Mouse (Mus musculus): Measurements from ENCODE around the gene Fads2.

Gene Fads2

DNA sequence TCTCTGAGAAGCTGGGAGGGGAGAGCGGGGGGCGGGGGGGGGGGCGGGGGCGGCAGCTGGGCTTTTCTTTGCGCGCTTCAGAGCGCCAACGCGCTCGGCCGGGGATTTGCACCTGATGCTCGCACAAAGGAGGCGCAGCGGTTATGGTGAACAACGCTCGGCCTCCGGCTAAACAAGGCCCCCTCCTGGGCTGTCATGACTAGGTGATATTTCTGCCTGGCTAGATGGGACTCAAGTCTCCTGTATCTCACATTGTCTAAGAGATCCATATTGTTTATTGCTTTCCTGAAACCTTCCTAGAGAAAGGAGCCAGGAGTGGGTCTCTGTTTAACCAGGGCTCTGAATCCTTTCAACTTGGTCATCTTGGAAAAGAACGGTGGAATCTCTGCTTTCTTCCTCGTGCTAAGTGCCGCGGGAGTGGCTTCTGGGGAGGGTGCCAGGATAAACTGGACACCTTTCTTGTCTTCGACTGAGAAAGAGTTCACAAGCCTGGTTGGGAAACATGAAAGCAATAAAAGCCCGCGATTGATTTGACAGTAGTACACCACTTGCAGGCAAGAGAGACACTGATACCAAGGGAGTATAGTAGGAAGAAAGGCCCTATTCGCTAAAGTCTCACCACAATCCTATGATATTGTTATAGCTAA lies 631 bp upstream of the Fads2 start:
- DNase-seq (ENCODE audit: low spot score), result no peak

DNA sequence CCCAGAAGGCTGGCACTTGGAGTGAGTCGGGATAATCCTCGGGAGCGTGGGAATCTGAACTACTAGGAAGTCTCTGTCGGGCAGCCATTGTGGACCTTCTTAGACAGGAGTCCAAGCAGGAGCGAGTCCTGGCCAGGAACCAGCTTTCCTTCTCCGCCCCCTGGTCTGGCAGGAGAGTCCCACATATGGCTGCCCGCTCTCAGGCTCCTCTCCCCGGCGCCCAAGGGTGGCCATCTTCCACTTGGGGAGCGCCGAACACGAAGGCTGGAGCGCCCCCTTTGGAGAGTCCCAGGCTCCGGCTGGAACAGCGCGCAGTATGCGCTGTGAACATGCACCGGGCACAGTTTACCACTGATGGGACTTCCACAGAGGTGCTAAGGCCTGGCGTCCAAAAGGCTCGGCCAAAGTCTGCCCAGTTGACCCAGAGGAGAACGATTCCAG lies 895 bp downstream of the Fads2 start:
- DNase-seq (ENCODE audit: low spot score), result peak; percentile 64

DNA sequence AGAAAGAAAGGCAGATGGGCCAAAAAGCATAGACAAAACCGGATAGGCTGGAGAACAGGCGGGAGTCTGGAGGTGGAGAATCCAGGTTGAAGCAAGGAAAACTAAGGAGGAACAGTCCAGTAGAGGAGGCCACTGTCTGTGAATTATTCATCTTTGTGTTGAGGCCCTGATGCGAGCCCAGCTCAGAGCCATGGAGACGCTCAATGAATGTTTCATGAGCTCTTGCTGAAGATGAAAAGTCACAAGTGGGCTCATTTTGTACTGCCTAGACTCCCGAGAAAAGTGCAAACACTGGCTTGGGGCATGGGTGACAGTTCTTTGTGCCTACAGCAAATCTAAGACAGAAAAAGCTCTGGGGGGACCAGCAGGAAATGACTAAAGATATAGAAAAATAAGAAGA lies 3.7 kb downstream of the Fads2 start:
- DNase-seq (ENCODE audit: low spot score), result no peak

DNA sequence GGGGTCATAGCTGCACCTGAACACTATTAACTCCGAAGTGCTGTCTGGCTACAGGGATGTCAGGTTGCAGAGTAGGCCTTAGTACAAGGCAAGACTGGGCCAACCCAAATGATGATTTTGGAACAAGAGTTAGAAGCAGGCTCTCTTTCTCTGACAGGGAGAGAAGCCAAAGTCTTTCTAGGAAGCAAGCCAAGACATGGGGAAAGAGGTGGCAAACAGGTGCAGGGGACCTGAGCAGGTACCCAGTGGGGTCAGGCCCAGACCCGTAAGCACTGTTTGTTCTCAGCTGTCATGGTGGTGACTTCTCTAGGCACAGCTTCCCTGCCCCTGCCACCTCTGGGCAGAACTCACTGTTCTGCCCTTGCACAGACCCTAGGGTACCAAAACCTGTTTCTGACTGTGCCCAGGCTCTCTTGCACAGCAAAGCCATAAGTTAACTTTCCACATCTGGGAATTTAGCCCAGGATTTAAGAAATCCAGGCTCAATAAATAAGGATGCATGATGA lies 5.1 kb downstream of the Fads2 start:
- DNase-seq (ENCODE audit: low spot score), result no peak

DNA sequence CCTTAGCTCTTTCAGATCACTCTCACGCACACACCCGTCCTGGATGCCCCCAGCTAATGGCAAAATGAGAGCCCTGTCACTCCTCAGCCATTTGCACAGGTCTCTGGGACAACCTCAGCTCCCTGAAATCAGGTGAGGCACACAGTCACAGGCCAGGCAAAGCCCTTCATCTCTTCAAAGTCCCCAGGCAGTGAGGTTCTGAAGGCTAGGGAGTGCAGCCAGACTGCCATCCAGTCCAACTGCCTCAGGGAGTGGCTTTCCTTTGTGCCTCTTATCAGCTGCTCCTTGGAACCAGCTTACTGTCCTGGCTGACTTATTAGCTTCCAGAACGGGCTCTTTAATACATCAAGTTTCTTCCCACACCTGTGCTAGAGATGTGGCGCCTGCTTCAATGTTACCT lies 6.9 kb downstream of the Fads2 start:
- DNase-seq (ENCODE audit: low spot score), result no peak

DNA sequence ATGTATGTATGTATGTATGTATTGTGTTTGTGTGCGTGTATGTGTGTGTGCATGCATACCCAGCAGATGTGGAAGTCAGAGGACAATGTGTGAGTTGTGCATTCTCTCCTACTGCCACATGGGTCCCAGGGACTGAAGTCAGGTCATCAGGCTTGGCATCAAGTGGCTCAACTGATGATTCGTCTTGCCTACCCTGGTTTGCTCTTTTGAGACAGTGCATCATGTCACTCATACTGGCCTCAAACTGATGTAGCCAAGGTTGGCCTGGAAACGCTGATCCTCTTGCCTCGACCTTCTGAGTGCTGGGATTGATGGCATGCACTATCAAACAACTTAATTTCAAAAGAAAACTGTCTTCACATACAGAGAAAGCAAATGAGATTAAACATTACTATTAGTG lies 7.7 kb downstream of the Fads2 start:
- DNase-seq (ENCODE audit: low spot score), result no peak

DNA sequence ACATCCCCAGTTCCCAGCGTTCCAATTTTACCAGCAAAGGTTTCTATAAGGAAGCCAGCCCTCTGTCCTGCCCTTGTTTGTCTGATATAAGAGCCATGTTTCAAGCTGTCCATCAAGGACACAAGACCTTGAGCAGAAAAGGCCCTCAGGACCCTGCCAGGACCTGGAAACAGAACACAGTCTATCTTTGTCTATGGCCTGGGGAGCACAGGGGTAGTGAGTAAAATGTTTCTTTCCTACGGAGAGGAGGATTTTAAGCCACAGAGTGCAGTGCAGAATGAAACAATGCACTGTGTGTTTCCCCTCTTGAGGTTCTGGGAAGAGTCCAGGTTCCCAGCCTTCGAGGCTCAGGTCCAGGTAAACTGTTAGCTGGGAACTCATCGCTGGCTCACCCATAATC lies 14.6 kb downstream of the Fads2 start:
- no peak for DNase-seq (ENCODE audit: low spot score)

DNA sequence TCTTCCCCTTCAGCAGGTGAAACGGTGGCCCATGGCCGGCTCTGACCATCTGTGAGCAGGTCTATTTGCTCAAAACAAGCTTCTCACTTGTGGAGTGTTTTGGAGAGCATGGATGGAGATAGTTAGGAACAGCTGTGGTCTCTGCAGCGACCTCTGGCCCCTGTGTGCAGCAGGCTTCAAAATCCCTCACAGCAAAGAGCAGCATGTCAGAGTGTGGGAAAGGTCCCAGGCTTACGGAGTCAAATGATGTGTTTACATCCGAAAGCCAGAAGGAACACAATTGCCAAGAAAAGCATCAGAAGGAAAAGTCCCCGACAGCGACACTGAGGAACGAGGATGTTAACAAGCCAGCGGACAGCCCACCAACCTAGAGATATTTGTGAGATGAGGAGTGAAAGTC lies 16.1 kb downstream of the Fads2 start:
- DNase-seq (ENCODE audit: low spot score), result no peak

DNA sequence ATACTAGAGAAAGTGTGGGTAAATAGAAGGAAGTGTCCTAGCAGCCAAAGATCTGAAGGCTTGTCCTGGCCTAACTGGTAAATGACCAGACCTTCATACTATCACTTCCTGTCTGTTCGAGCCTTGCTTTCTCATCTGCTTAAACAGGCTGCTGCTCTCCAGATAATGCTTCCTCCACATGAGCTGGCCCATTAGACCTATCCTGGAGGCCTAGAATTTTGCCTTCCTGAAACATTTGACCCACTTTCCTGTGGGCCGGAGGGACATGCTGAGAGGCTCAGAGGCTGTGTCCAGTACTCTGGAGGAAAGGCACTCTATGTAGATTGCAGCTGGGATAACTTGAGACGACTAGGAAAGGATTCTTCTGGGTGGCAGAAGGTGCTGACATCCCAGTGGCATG lies 19.4 kb downstream of the Fads2 start:
- DNase-seq (ENCODE audit: low spot score), result no peak

DNA sequence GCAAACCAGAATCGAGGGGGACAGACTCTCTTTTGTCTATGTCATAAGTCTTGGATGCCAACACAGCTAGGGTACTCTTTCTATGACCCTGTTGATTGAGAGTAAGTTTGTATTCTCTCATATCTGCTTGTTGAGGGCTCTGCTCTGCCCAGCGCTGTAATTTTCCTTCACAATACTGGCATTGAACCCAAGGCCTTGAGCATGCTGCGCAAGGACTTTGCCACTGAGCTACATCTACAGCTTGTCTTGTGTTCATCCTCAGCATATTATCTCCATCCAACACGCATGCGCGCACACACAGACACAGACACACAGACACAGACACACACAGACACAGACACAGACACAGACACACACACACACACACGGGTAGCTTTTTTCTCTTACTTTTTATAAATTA lies 21.2 kb downstream of the Fads2 start:
- DNase-seq (ENCODE audit: low spot score), result no peak

DNA sequence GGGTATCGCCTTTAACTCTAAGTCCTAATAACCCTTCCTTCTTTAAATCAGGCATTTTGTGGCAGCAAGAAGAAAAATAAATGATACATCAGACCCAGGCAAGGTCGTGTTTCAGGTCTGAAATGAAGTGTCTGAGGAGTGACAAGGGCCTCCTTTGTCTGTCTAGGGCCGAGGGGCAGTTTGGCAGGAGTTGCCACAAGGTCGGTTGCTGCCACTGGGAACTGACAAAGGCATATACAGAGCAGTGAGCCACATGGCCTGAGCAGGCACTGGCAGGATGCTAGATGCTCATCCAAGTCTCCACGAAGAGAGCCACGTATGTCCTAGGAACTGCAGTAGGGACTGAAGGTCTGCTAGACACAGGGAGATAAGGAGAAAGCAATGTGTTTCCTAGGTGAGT lies 23.2 kb downstream of the Fads2 start:
- no peak for DNase-seq (ENCODE audit: low spot score)

DNA sequence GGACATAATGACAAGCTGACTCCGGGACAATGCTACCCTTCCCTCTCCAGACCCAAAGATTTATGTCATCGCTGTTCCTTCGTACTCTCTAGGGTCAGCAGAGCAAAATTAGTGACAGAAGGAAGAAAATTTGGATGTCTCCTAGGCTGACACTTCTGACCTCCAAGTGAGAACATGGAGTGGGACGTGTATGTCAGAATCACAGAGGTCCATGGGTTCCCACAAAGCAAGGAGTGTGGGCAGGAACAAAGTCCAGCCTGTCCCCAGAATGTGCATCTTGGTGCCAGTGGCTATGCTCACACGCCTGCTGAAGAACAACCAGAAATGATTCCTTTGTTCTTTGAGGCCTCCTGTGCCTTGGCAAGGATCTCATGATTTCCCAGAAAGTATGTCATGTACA lies 28.4 kb downstream of the Fads2 start:
- DNase-seq (ENCODE audit: low spot score), result no peak

DNA sequence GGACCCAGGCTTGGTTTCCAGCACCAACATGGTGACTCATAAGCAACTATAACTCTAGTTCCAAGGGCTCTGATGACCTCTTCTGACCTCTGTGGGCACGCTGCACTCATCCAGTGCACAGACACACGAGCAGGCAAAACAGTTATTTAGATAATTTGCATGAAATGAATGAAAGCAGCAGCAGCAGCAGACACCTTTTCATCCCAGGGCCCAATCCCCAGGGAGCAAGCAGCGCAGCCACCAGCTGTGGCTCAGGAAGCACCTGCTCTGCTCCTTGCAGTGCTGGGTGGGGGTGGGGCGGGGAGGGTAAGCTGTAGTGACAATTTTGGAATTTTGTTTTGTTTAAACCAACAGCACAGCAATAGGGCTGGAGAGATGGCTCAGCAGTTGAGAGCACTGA lies 29.7 kb downstream of the Fads2 start:
- no peak for DNase-seq (ENCODE audit: low spot score)

DNA sequence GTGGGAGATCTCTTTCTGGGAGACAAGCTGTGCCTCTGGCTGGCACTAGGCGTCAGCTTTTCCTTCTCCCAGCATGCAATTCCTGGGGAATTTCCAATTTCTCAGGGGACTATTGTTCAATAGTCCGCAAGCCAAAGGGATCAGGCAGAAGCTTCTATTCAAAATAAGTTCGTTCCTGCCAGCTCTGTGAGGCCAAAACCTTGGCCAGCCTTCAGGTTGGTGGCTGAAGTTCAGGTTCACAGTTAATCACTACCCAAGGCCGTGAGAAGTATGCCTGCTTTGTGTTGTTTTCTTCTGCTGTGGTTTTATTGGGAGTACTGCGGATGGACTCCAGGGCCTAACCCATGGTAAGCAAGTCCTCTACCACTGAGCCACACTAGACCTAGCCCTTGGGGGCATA lies 30.4 kb downstream of the Fads2 start:
- DNase-seq (ENCODE audit: low spot score), result no peak

DNA sequence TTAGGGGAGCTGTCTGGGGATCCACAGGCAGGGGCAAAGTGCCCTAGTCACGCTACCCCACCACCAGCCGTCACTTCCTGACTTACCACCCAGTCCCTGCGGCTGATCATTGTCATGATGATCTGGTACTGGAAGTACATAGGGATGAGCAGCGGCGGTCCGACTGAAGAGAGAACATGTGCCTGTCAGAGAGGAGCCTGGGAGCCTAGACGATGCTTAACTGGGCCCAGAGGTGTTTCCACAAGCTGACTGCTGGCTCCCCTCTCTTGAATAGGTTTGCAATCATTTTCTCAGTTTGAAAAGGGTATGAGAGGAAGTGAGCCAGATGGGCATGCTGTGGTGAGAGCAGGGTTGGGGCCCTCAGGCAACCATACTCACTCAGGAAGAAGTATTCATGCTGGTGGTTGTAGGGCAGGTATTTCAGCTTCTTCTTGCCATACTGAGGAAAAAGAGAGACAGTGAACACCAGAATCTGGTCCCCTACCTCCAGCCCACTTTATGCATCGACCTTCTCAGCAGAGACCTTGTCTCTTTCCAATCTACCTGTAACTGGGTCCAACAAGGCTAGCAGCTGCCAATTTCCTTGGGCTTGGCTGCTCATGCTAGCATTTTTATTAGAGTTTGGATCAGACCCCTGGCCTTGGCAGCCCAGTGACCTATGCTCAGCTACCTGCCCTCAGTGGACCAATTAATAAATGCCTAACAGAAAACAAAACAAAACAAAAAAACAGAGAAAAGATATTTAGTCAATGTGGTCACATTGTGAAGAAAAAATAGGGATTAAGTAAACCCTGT lies 31.2 kb downstream of the Fads2 start:
- no peak for DNase-seq (ENCODE audit: low spot score)

DNA sequence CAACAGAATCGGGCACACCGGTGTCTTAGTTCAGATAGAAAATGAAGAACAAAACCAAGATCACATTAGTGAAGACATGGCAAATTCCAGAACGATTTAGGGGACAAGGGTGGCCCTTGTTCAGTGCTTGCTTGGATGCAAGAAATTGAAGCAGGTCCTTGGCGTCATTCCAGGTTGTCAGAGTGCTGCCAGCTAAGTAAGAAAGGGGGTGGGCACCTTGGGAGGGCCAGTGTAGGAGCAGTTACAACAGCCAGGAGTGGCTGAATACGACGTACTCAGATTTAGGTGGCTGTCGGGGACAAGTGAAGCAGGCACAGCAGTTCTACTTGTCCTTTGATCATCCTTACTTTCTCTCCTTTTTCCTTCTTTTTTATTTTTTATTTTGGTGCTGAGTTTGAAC lies 33.8 kb downstream of the Fads2 start:
- no peak for DNase-seq (ENCODE audit: low spot score)

DNA sequence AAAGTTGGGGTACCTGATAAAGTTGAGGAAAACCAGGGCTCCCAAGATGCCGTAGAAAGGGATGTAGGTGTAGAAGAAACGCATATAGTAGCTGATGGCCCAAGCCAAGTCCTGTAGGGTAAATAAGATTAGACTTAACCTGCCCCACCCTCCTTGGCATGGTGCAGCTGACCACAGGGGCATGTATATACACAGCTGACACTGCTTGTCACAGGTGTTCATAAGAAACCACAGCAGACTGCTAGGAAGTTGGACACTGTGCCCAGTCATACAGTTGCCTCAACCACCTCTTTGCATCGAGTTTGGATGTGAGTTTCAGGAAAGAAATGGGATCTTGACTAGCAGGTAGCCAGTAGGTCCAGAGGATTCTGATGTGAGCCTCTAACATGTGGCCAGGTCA lies 35.0 kb downstream of the Fads2 start:
- no peak for DNase-seq (ENCODE audit: low spot score)

DNA sequence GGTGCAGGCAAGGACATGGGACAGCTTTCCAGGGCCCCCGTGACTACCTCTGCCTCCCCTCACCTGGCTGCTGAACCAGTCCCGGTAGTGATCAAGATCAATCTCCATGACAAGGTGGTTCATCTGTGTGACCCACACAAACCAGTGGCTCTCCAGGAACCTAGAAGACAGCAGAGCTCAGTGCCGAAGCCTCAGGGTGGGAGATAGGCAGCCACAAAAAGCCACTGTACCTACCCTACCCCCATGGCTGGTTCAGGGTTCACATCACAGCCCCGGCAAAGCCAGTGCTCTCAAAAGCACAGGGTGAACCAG lies 35.4 kb downstream of the Fads2 start:
- DNase-seq (ENCODE audit: low spot score), result no peak

DNA sequence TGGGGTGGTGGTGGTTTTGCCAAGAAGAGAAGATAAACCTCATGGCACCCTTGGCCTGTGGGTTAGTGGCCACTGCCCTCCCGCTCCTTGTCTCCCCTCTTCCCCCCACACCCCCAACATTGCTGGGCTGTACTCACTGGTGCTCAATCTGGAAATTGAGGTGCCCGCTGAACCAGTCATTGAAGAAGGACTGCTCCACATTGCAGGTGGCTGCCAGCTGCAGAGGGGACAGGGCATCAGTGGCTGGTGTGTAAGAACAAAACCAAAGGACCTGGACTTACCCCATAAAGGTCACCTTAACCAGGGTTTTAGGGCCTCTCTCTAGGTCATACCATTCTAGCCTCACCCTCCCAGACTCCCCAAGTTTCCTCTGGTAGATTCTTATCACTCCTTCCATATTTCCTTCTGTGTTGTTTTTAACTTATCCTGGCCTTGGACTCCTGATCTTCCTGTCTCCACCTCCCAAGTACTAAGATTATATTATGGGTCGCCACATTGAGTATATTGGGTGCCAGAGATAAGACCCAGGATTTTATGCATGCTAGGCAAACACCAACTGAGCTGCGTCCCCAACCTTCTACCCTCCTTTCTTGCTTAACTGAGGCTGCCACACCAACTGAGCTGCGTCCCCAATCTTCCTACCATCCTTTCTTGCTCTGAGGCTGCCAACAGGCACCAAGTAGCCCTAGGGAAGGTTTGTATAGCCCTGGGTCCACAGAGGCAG lies 35.9 kb downstream of the Fads2 start:
- no peak for DNase-seq (ENCODE audit: low spot score)

DNA sequence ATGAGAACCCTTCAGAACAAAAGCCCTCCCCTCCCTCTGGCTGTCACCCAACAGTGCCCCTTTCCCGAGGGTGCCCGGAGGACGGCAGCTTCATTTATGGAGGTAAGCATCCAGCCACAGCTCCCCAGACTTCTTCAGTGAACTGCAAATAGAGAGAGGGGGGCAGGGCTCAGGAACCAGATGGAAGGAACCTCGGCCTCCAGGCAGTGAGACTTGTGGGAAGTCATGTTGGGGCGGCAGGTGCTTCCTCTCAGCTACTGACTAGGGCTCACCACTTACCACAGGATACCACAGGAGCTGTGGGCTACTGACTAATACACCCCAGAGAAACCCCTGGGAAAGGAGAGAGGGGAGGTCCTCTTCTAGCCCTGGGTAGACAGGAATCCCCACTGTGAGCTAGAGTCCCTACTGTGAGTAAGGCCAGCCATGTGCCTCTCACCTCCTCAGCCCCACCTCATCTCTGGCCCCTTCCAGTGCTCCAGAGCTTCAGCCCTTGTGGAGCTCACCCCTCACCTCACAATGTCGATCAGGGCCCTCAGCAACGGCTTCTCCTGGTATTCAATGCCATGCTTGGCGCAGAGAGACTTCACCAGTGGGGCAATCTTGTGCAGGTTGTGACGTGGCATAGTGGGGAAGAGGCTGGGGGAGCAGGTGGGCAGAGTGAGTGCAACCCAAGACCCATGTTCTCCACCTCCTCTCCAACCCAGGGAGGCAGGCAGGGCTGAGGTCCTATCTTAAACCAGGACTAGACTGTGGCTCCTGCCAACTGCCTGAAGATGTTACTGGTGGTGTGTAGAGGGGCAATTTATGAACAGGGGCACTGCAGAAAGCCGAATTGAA lies 37.2 kb downstream of the Fads2 start:
- DNase-seq (ENCODE audit: low spot score), result no peak

DNA sequence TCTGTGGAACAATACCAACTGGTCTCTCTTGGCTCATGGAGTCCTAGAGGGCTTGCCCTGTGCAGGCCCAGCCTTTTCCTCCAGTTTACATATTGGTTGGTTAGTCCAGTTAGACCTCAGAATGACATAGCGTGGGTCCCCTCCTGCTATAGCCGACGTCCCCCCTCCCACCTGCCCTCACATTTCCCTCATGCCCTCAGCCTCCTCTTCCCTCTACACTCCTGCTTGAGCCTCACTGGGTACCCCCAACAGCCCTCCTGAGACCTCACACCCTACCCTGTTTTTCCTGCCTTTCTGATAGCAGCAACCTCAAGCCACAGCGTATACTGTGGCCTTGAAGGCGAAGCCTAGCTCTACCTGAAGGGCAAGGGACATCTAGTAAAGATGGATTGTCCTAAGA lies 38.7 kb downstream of the Fads2 start:
- DNase-seq (ENCODE audit: low spot score), result no peak

DNA sequence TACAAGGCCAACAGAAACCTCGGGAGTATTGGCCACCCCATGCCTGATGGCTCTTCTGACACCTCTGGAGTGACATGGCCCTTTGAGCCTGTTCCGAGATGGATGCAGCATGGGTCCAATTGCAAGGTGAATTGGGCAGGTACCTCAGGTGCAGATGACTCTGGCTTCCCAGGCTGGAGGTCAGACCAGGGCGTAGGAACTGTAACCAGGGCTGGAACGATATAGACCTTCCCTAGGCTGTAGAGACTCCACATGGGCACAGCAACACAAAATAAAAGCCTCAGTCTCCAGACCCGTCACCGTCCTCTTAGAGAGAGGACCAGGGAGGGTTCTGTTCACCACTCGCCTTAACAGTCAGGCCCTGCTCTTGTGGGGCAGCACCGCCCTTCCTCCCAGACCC lies 39.3 kb downstream of the Fads2 start:
- DNase-seq (ENCODE audit: low spot score), result no peak

Data from ovary, postnatal 10 days (tissue).